Mouse (Mus musculus): ENCODE results near the gene Car10.

DNA sequence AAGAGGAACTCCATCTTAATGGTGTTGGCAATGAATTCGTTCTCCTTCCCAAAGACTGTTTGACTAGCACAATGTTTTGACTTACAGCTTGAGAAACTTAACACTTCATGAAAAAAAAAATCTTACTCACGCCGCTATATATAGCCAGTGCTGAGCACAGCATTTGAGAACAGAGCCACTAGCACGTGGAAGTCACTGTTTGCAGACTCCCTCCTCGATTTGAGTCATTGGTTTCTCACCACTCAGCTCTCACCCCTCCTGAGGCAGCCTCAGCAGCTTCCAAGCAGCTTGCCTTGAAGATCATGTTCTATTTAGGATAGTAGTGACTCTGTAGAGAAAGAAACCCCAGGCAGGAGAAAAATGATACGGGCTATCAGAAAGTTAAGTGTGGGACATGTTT is 176.1 kb downstream of the Car10 start:
- TF ChIP-seq POLR2A (IDR thresholded peaks at IDR 0.05; ENCODE audit: borderline replicate concordance, control insufficient read depth, low read depth, low read length) (no peak), CTCF (IDR thresholded peaks at IDR 0.05; ENCODE audit: control insufficient read depth, insufficient read depth, low read length) (no peak)

All from bone marrow, adult 2 months (tissue).